Mouse (Mus musculus) heart, postnatal 4 days (tissue): Measurements from ENCODE around the gene Thap11. TPM values are rescaled to one million over a fixed set of nuclear protein-coding genes. Genes with fewer than 3 reads are reported as not detected.

Experiments
- DNase-seq: peaks from one replicate; pipeline ENCODE4 v3.0.0; 2021
- total RNA-seq, 2 experiments: library from RNA; stranded (reverse); gene quantifications; 2 replicates each; pipeline ENCODE4 v1.2.3; 2021

Thap11 gene
- total RNA-seq, 2 experiments from 2014 or later, result 26.4 to 29.3 TPM

GRCm38 (mm10) chr8:105900941-105901616 is 46.1 kb downstream of the Thap11 start:
- DNase-seq, result no peak

Other genes starting within 250 kb of the Thap11 start
- 10 to 100 TPM; 51.1 to 51.5 TPM for gene Ripor1, start 249.9 kb upstream of the Thap11 start, total RNA-seq
- 10 to 100 TPM; 59.1 to 63.2 TPM for gene Ctcf, start 218.6 kb upstream of the Thap11 start, total RNA-seq
- not detected for gene Agrp, start 217.7 kb upstream of the Thap11 start, total RNA-seq
- gene Carmil2, start 168.9 kb upstream of the Thap11 start, total RNA-seq, result under 1 TPM; 0.41 TPM
- 10 to 100 TPM; 23.0 to 25.6 TPM for gene Acd, start 154.0 kb upstream of the Thap11 start, total RNA-seq
- gene Pard6a, start 154.0 kb upstream of the Thap11 start, total RNA-seq, result 1 to 10 TPM; 5.9 to 6.2 TPM
- gene 4933405L10Rik, start 147.5 kb upstream of the Thap11 start, total RNA-seq, result not detected
- 1 to 10 TPM; 5.4 to 6.8 TPM for gene Enkd1, start 146.9 kb upstream of the Thap11 start, total RNA-seq
- gene Gfod2, start 96.5 kb upstream of the Thap11 start, total RNA-seq, result 1 to 10 TPM; 4.6 to 4.9 TPM
- 10 to 100 TPM; 22.3 to 23.1 TPM for gene Ranbp10, start 27.8 kb upstream of the Thap11 start, total RNA-seq
- not detected for gene Tsnaxip1, start 27.4 kb upstream of the Thap11 start, total RNA-seq
- gene Cenpt, start 1.9 kb upstream of the Thap11 start, total RNA-seq, result 10 to 100 TPM; 16.8 to 18.4 TPM
- gene Nutf2, start 5.4 kb downstream of the Thap11 start, total RNA-seq, result 10 to 100 TPM; 44.7 to 45.7 TPM
- gene Edc4, start 25.7 kb downstream of the Thap11 start, total RNA-seq, result 10 to 100 TPM; 34.0 to 34.8 TPM
- not detected for gene Nrn1l, start 38.4 kb downstream of the Thap11 start, total RNA-seq
- gene Pskh1, start 45.3 kb downstream of the Thap11 start, total RNA-seq, result 10 to 100 TPM; 21.7 to 24.3 TPM
- under 1 TPM in 1 of 2 experiments, not detected in 1; 0.32 TPM for gene Ctrl, start 78.7 kb downstream of the Thap11 start, total RNA-seq
- 10 to 100 TPM; 85.4 to 94.0 TPM for gene Psmb10, start 83.3 kb downstream of the Thap11 start, total RNA-seq
- 1 to 10 TPM; 1.4 to 1.7 TPM for gene Lcat, start 88.2 kb downstream of the Thap11 start, total RNA-seq
- 10 to 100 TPM; 62.4 to 65.8 TPM for gene Slc12a4, start 111.0 kb downstream of the Thap11 start, total RNA-seq
- not detected for gene Dpep3, start 124.3 kb downstream of the Thap11 start, total RNA-seq
- gene Dus2, start 136.2 kb downstream of the Thap11 start, total RNA-seq, result 10 to 100 TPM in 1 of 2 experiments, 1 to 10 TPM in 1; 9.8 to 10.2 TPM
- not detected for gene Dpep2nb, start 150.8 kb downstream of the Thap11 start, total RNA-seq
- gene Ddx28, start 156.8 kb downstream of the Thap11 start, total RNA-seq, result 1 to 10 TPM; 8.9 to 9.5 TPM
- gene Nfatc3, start 203.7 kb downstream of the Thap11 start, total RNA-seq, result 10 to 100 TPM; 24.2 to 26.4 TPM